Mouse (Mus musculus) ovary, postnatal 10 days (tissue): ENCODE measurements around the gene Bbs9.

Source experiments
- DNase-seq: peaks from one replicate; pipeline ENCODE4 v3.0.0; 2022; ENCODE audit warnings: low spot score

Bbs9 gene

GRCm38 (mm10) chr9:22468170-22468898 lies 7.2 kb upstream of the Bbs9 start:
- DNase-seq = no peak

- DNase-seq = no peak
Observed at GRCm38 (mm10) chr9:22468899-22469259, 6.6 kb upstream of the Bbs9 start.

GRCm38 (mm10) chr9:22469643-22470042 lies 5.9 kb upstream of the Bbs9 start, which contains the start of gene Rp9:
Rp9 (minus strand) TSS chr9:22469743.
- no peak for DNase-seq

- DNase-seq = no peak
Observed at GRCm38 (mm10) chr9:22476265-22476664, 750 bp downstream of the Bbs9 start.

- no peak for DNase-seq
Observed at GRCm38 (mm10) chr9:22478946-22479345, 3.4 kb downstream of the Bbs9 start.

GRCm38 (mm10) chr9:22483866-22484561 lies 8.5 kb downstream of the Bbs9 start:
- no peak for DNase-seq

- no peak for DNase-seq
Observed at GRCm38 (mm10) chr9:22484562-22485308, 9.2 kb downstream of the Bbs9 start.

GRCm38 (mm10) chr9:22486211-22486610 lies 10.7 kb downstream of the Bbs9 start:
- no peak for DNase-seq

- DNase-seq = no peak
Observed at GRCm38 (mm10) chr9:22488963-22489362, 13.4 kb downstream of the Bbs9 start.

- no peak for DNase-seq
Observed at GRCm38 (mm10) chr9:22494203-22494807, 18.8 kb downstream of the Bbs9 start.

GRCm38 (mm10) chr9:22495133-22495532 lies 19.6 kb downstream of the Bbs9 start:
- no peak for DNase-seq

- DNase-seq = no peak
Observed at GRCm38 (mm10) chr9:22497021-22497767, 21.7 kb downstream of the Bbs9 start.

- no peak for DNase-seq
Observed at GRCm38 (mm10) chr9:22502972-22503371, 27.5 kb downstream of the Bbs9 start.

GRCm38 (mm10) chr9:22503581-22503980 lies 28.1 kb downstream of the Bbs9 start:
- no peak for DNase-seq

GRCm38 (mm10) chr9:22505574-22505973 lies 30.1 kb downstream of the Bbs9 start:
- no peak for DNase-seq

GRCm38 (mm10) chr9:22515076-22515475 lies 39.6 kb downstream of the Bbs9 start:
- no peak for DNase-seq

- DNase-seq = no peak
Observed at GRCm38 (mm10) chr9:22518394-22519041, 43.0 kb downstream of the Bbs9 start.

- DNase-seq = no peak
Observed at GRCm38 (mm10) chr9:22523460-22523859, 47.9 kb downstream of the Bbs9 start.

GRCm38 (mm10) chr9:22530734-22531489 lies 55.4 kb downstream of the Bbs9 start:
- no peak for DNase-seq

GRCm38 (mm10) chr9:22532112-22532511 lies 56.6 kb downstream of the Bbs9 start:
- DNase-seq = no peak
